Comparison of ENCODE assay signal across 18 mouse cellular contexts in the genomic region with DNA sequence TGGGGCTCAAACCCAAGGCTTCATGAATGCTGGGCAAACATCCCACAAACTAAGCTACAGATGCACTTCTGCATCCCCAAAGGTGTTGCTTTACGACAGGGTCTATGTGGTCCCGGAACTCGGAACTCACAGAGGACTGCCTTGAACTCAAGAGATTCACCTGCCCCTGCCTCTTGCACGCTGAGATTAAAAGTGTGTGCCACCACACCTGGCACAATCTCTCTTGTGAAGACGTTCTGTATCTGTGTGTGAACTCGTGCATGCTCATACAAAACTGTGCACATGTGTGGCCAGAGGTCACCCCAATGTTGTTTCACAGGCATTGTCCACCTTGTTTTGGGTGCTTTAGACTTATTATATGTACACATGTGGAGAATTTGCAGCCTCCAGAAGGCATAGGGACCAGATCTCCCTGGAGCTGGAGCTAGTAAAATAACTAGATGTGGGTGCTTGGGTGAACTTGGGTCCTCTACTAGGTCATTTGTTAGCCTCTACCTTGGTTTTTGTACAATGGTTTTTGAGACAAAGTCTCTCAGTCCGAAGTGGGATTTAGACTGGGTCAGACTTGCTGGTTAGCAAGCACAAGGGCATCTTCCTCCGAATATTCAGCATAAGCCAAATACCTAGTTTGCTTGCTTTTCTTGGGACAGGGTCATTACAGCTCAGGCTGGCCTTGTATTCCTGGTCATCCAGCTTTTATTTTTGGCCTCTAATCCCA. TPM values are rescaled to one million over a fixed set of nuclear protein-coding genes. Genes with fewer than 3 reads are reported as not detected.
A peak's percentile ranks its signal among the peaks of the same experiment; 100 is the strongest.
DNase-seq lines count a peak whose midpoint lies in the region; ATAC-seq lines count a peak whose summit lies in the region.
"Had no signal": no experiment of that assay in that cellular context is flagged by ENCODE, and none has a peak within 500 bp of the region (broad histone marks: within the 10 kb centered on the region; RNA-seq: fewer than 3 reads in every experiment).

No protein-coding gene starts in this region.

- peak overlapping the region; percentile 49; the same call in 1 of the 2 replicates for H3K27ac ChIP-seq in kidney, embryonic 15.5 days
- no peak overlapping the region for H3K27ac ChIP-seq in kidney, embryonic 14.5 days (ENCODE audit: low read depth, low read length)
- H3K27ac ChIP-seq: embryonic facial prominence, embryonic 12.5 days; intestine, embryonic 15.5 days had no signal

- no peaks in the 10 kb centered on the region for H3K9me3 ChIP-seq in kidney, embryonic 15.5 days (replicated peaks)
- H3K9me3 ChIP-seq in kidney, embryonic 14.5 days (ENCODE audit: control insufficient read depth, low read length): no peaks in the 10 kb centered on the region
- H3K9me3 ChIP-seq: embryonic facial prominence, embryonic 12.5 days; intestine, embryonic 15.5 days; midbrain, embryonic 12.5 days had no signal

- peaks cover 12% of the 10 kb centered on the region for H3K36me3 ChIP-seq in kidney, embryonic 15.5 days
- peaks cover 9% of the 10 kb centered on the region for H3K36me3 ChIP-seq in kidney, embryonic 14.5 days (ENCODE audit: control insufficient read depth, insufficient read depth, low read length)

- H3K9ac ChIP-seq in kidney, embryonic 15.5 days: no peak overlapping the region
- H3K9ac ChIP-seq in kidney, embryonic 14.5 days (ENCODE audit: low read depth, low read length): no peak overlapping the region
- H3K9ac ChIP-seq: embryonic facial prominence, embryonic 12.5 days; intestine, embryonic 15.5 days had no signal

- ATAC-seq in kidney, embryonic 15.5 days (replicated peaks; ENCODE audit: low FRiP score): no peak
- ATAC-seq in kidney, embryonic 14.5 days (ENCODE audit: low FRiP score, low TSS enrichment): no peak
- ATAC-seq: intestine, embryonic 15.5 days; lung, postnatal 0 days had no signal

- DNase-seq in 3134 (ENCODE audit: extremely low read depth, insufficient read length, low spot score) (peak; percentile 45), 3T3-L1 (ENCODE audit: low read depth, low spot score) (peak; percentile 36)
- peak; percentile 11 for DNase-seq in embryo, embryonic 10.5 days (ENCODE audit: low spot score)
- DNase-seq in layer of hippocampus, adult 8-10 months (ENCODE audit: low spot score in 2 of 2): no peak
- no peak for DNase-seq in thymus, postnatal 14 days
- no peak for DNase-seq in B cell, adult 2 months
- DNase-seq: cerebellum, adult 8-10 months; kidney, postnatal 36 days had no signal

- 48% methylated on average over 8 of the region's 8 CpGs for WGBS in kidney, embryonic 15.5 days
- 39% methylated on average over 8 of the region's 8 CpGs for WGBS in kidney, embryonic 14.5 days

- peaks cover 18% of the 10 kb centered on the region for H3K4me1 ChIP-seq in kidney, embryonic 15.5 days
- H3K4me1 ChIP-seq in kidney, embryonic 14.5 days (ENCODE audit: control insufficient read depth, insufficient read depth, low read length): peaks cover 10% of the 10 kb centered on the region

- no peak overlapping the region for H3K4me3 ChIP-seq in kidney, embryonic 15.5 days (replicated peaks)
- H3K4me3 ChIP-seq in kidney, embryonic 14.5 days (ENCODE audit: low read length): no peak overlapping the region
- H3K4me3 ChIP-seq: embryonic facial prominence, embryonic 12.5 days; intestine, embryonic 15.5 days; midbrain, embryonic 12.5 days had no signal

- H3K27me3 ChIP-seq in kidney, embryonic 15.5 days: no peaks in the 10 kb centered on the region
- H3K27me3 ChIP-seq in kidney, embryonic 14.5 days (ENCODE audit: control insufficient read depth, insufficient read depth, low read length): no peaks in the 10 kb centered on the region
- H3K27me3 ChIP-seq: embryonic facial prominence, embryonic 12.5 days; intestine, embryonic 15.5 days; midbrain, embryonic 12.5 days had no signal

- no peak overlapping the region for H3K4me2 ChIP-seq in kidney, embryonic 15.5 days
- H3K4me2 ChIP-seq in kidney, embryonic 14.5 days (replicated peaks; ENCODE audit: low read depth, low read length): no peak overlapping the region
- H3K4me2 ChIP-seq: embryonic facial prominence, embryonic 12.5 days; intestine, embryonic 15.5 days had no signal

RNA-seq across cellular contexts. Expression of a gene that starts 4.2 kb away (rescaled TPM):
- 1,698 and 1,797 TPM in 2 replicates for polyA plus RNA-seq in kidney, embryonic 15.5 days (2015; fragmentation: Nextera tagmentation; extraction: Ambion mirVana)
- 1,971 and 2,088 TPM in 2 replicates for polyA plus RNA-seq in kidney, embryonic 14.5 days (2014; fragmentation: Nextera tagmentation; extraction: Ambion mirVana)
- 100 to 1,000 TPM; 488 to 526 (median 515) TPM for total RNA-seq in layer of hippocampus, adult 8-10 months (2022)

RNA-seq across cellular contexts. Expression of a gene that starts 12.1 kb away (rescaled TPM):
- 16.4 and 17.6 TPM in 2 replicates for polyA plus RNA-seq in kidney, embryonic 15.5 days (2015; fragmentation: Nextera tagmentation; extraction: Ambion mirVana)
- polyA plus RNA-seq in kidney, embryonic 14.5 days (2014; fragmentation: Nextera tagmentation; extraction: Ambion mirVana): 5.5 and 8.6 TPM in 2 replicates
- total RNA-seq in layer of hippocampus, adult 8-10 months (2022): 10 to 100 TPM; 17.9 to 21.8 (median 19.6) TPM

RNA-seq across cellular contexts. Expression of a gene that starts 23.2 kb away (rescaled TPM):
- not detected in 2 replicates for polyA plus RNA-seq in kidney, embryonic 15.5 days (2015; fragmentation: Nextera tagmentation; extraction: Ambion mirVana)
- polyA plus RNA-seq in kidney, embryonic 14.5 days (2014; fragmentation: Nextera tagmentation; extraction: Ambion mirVana): not detected in 2 replicates
- total RNA-seq in layer of hippocampus, adult 8-10 months (2022): not detected
- total RNA-seq: adrenal gland, adult 18-20 months; gastrocnemius, postnatal 4 days; hematopoietic stem cell, adult 5-6 weeks had no signal
- polyA plus RNA-seq: embryonic facial prominence, embryonic 12.5 days; intestine, embryonic 15.5 days; lung, postnatal 0 days; midbrain, embryonic 12.5 days; thymus, postnatal 0 days had no signal

RNA-seq across cellular contexts. Expression of a gene that starts 23.3 kb away (rescaled TPM):
- polyA plus RNA-seq in kidney, embryonic 15.5 days (2015; fragmentation: Nextera tagmentation; extraction: Ambion mirVana): 854 and 1,029 TPM in 2 replicates
- 891 and 921 TPM in 2 replicates for polyA plus RNA-seq in kidney, embryonic 14.5 days (2014; fragmentation: Nextera tagmentation; extraction: Ambion mirVana)
- total RNA-seq in layer of hippocampus, adult 8-10 months (2022): 100 to 1,000 TPM; 800 to 882 (median 860) TPM

RNA-seq across cellular contexts. Expression of a gene that starts 31.8 kb away (rescaled TPM):
- polyA plus RNA-seq in kidney, embryonic 15.5 days (2015; fragmentation: Nextera tagmentation; extraction: Ambion mirVana): 1.4 and 2.0 TPM in 2 replicates
- 0.54 and 0.84 TPM in 2 replicates for polyA plus RNA-seq in kidney, embryonic 14.5 days (2014; fragmentation: Nextera tagmentation; extraction: Ambion mirVana)
- total RNA-seq in layer of hippocampus, adult 8-10 months (2022): under 1 TPM in 3 of 4 experiments, not detected in 1; 0.18 to 0.34 (median 0.23) TPM
- total RNA-seq: hematopoietic stem cell, adult 5-6 weeks had no signal

Comparison
In these comparisons a context has a peak if more than half of its experiments do, and no peak if none do; other contexts are left out.
1. DNase-seq: peak in 3134 (single experiment), 3T3-L1 (single experiment) and embryo, embryonic 10.5 days (single experiment); none in layer of hippocampus, adult 8-10 months (0 of 2), thymus, postnatal 14 days (single experiment) and B cell, adult 2 months (0 of 2).